Mouse (Mus musculus): ENCODE measurements around the gene Cplx3.

The Cplx3 gene

DNA sequence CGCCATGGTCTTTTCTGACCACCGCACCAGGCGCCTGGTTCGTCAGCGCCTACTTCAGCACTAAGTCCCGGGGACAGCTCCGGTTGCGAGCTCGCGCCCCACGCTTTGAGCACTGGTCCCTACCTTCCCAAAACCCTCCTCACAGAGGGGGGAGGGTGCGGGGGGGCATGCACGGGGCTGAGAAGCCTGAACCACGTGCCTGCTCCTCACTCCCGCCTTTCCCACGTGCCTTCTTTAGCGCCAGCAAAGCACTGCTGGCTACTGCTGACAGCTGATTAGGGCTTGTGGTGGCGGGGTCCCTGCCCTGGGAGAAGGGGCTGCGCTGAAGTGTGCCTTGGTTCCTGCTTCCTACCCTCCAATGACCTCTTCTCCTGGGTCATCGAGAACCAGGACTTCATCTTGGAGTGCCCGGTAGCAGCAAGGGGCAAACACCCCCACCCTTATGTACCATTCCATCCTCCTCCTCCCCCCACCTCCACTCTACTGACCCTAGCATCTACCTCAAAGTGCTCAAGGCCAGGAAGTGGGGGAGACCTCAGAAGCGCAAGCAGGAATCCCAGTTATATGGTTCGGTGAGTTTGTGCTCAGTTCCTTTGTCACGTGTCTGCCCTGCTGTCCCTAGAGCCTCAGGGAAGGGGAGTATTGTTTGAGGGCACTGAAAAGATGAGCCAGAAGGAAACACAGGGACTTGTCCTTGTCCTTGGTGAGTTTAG is at the start of gene Cplx3:
Gene Cplx3, minus strand, starts transcription at position 143 of the 713 bp plus-strand sequence.
- no peak for DNase-seq

DNA sequence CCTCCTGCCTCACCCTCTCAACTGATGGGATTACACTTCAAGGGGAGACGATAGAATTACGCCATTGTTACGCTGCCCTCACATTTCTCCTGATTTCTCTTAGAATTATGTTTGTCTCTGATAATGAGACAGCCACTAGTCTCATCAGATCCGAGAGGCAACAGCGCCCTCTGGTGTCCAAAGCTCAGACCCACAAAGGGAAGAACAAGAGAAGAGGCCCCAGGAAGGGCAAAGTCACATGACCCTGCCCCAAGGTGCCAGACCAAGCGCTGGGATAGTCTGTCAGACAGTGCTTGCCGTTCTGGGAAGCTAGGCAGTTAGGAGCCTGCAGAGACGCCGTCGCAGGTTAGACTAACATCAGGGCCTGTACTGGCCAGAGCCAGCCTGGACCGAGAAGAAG is 49.7 kb upstream of the Cplx3 start:
- peak; percentile 92 for DNase-seq

DNA sequence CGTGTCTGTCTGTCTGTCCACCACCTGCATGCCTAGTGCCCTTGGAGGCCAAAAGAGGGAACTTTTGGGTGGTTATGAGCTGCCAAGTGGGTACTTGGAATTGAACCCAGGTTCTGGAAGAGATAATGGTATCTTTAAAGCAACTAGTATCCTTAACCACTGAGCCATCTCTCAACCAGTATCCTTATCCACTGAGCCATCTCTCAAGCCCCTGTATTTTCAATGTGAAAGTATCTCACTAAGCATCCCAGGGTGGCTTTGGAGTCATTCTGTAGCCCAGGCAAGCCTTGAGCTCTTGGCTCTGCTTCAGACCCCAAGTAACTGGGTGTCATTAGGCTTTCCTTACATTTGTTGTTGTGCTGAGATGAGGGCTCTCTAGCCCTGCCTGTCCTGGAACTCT is 48.9 kb upstream of the Cplx3 start:
- DNase-seq, result no peak

DNA sequence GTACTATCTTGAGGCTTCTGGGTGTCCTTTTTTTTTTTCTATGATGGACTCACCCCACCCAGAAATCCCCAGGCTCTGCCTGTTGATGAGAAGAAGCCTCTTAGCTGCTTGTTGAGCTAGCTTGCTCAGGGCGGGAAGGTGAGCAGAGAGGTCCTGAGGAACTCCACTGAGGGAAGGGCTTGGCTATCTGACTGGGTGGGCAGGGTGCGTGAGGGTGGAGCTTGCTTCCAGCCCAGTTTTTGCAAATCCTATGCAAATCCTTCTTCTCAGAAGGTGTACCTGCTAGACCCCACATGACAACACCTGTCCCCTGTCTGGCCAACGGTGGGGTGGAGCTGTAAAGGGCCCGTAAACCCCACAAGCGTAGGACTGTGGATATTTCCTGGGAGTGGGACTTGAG is 47.2 kb upstream of the Cplx3 start, which contains the start of gene Csk:
Gene Csk, minus strand, starts transcription at position 349 of the 400 bp plus-strand sequence.
- no peak for DNase-seq

DNA sequence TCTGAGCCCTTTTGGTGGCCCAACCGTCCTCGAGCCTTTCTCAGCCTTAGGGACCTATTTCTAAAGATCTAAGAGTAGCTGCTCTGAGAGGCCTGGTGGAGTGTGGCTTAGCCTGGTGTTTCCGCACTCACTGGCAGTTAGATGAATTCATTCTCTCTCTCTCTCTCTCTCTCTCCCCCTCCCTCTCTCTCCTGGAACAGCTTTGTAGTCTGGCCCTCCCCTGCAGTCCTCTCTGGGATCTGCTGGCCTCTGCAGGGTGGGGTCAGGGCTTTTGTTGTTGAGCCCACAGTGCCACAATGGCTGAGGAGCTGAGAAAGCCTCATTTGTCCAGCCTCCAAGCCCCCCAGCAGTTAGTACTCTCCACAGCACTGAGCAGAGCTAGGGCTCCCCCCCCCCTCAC is 46.8 kb upstream of the Cplx3 start:
- DNase-seq, result no peak

DNA sequence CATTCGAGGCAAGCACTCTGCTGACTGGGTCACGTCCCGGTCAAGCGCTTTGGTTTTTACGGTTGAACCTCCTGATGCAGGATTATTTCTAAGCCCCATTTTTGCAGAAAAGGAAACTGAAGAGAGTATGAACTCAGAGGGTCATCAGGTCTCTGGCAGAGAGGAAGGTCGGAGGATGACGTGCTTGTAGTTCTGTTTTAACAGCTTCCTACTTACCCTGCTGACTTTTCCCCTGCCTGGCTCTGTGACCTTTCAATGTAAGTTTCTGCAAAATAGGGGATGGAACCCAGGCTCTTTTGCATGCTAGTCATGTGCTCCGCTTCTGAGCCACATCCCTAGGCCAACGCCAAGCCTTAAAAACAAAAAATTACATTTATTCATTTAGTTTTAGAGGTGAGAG is 46.3 kb upstream of the Cplx3 start:
- DNase-seq, result no peak

DNA sequence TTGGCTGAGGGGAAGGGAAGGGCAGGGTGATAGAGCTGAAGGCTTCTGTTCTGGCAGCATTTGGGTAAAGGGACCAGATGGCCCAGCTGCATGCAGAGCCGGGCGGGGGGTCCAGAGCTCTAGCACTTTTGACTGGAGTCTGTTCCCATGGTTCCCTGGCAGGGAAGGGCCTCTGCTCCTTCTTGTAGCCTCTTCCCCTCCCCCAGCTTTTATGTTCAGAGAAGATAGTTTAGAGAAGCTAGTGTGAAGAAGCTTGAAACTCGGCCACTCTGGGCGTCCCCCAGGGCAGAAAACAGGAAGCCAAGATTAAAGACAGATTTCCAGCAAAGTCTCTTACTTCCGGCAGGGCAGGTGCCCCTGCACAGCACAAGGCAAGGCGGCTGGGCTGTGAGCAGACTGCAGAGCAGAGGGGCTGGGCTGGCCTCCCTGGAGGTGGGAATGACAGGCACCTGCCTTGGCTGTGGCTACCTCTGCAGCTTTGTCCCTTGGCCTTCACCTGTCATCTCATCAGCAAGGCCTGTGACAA is 44.8 kb upstream of the Cplx3 start:
- no peak for DNase-seq

DNA sequence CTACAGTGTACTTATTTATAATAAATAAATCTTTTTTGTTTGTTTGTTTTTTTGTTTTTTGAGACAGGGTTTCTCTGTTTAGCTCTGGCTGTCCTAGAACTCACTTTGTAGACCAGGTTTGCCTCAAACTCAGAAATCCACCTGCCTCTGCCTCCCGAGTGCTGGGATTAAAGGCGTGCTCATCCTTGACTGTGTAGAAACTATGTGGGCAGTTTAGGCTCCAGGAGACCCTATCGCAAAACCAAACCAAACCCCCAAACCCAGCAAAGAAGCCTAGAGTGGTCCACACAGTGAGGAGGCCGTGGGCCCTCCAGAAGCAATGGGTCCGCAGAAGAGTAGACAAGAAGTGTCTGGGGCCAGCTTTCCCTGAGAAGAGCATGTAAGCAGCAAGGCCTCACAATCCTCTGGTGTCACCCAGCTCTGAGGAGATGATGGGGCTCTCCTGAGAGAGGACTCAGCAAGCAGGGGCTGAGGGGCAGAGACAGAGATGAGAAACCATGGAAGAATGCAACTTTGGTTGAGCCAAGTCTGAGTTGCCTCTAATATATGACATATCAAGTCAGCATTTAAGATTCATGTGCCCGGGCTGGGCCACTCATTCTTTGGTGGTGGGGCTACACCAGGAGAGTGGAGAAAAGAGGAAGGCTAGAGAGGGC is 44.2 kb upstream of the Cplx3 start:
- no peak for DNase-seq

DNA sequence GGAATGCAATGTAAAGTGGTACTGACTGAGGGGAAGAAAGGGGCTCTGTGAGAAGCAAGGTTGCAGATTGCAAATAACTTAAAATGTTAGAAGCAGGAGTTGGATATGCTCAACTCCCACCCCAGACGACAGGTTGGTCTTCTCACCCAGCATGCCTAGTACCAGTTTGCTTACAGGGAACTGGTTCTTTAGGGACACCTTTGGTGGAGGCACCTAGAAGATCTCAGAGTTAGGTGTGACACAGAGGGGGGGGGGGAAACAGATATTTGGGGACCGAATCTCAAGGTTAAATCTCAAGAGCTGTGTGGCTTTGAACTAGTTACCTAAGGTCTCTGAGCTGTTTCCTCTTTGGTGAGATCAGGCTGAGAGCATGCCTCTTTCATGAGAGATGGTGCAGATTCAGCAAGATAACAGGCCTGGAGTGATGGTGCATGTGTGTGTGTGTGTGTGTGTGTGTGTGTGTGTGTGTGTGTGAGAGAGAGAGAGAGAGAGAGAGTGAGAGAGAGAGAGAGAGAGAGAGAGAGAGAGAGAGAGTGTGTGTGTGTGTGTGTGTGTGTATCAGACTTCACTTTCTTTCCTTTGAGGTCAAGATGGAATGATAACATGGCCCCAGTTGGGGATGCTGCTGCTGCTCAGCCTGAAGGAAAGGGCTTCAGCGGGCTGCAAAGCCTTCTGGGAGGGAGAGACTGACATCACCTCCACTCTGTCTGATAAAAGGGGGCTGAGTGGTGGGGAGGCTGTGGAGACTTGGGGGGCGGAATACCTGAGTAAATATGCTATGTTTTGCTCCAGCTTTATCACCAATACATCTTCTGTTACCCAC is 41.4 kb upstream of the Cplx3 start:
- no peak for DNase-seq

DNA sequence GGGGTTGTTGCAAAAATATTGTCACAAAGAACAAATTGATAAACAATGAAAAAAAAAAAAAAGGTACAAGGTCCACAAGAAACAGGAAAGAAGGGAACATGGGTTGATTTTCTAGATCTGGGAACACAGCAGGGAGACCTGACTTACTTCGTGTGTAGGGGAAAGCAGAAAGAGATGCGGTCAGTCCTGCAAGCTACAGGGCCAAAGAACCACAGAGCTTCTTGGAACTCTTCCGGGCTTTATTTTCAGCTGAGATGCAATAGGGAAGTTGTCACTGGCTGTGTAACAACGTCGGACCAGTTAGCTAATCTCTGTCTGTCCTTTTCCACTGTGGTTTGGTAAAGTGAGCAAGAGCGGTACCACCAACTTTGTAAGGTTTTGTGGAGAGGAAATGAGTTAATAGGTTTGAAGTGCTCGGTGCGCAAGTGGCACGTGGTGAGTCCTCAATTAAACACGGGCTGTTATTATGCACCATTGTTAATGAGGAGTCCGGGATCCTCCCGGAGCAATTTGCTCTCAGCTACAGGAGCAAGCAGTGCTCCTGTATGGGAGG is 40.5 kb upstream of the Cplx3 start:
- no peak for DNase-seq

DNA sequence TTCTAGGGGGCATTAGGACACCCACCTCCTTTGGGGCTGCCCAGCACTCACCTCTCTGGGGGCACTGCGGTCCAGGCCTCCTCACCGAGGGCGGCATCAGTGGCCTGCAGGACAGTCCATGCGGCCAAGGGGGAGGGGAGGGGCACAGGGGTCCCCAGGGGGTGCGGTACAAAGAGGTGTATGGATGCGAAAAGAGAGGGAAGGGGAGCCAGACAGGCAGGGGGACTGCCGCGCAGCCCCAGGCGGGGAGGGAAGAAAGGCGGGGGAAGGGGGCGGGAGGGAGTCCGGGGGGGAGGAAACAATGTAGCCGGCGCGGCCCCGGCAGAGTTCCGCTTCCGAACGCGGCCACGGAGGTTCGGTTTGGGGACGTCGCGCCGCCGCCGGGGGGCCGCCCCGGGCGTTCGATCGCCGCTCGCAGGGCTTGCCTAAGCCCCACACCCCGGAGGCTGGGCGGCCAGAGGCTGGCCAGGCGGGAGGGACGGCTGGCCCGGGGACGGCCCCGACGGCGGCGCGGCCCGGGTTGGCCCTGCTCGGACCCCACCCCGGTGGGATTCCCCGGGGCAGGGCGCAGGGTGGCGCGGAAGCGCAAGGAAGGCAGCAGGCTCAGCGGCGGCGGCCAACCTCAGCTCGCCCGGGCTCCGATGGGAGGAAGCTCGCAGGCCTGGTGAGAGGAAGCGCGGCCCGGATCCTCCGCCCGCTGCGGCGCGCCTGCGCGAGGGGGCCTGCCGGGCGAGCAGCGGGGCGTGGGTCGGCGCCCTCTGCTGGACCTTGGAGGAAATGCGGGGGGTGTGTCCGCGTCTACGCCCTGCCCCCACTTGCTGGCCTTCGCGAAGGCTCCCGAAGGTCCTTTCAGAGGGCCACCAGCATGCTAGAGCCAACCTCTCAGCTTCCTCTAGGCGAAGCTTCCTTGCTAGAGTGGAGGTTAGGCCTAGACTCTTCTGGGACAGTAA is 39.1 kb upstream of the Cplx3 start:
- peak; percentile 89 for DNase-seq

DNA sequence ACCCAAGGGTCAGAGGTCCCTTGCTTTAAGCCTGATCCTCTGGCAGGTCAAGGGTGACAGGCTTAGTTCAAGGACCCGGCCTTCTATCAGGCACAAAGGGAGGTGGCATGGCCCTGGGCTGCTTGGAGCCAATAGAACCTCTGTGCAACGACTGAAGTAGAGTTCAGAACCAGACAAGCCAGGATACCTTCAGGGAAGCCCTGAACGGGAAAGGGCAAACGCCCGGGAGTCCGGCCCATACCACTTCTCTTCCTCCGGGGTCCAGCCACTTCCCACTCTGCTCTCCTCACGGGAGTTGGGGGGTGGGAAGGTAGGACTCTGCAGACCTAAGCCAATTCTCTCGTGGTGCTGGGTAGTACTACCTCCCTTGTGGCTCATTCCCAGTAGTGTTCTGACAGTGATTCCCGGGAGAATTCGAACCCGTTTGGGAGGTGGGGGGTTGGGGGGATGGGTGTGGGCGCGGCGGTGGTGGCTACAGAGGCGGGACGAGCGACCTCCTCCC is 38.4 kb upstream of the Cplx3 start:
- DNase-seq, result no peak

DNA sequence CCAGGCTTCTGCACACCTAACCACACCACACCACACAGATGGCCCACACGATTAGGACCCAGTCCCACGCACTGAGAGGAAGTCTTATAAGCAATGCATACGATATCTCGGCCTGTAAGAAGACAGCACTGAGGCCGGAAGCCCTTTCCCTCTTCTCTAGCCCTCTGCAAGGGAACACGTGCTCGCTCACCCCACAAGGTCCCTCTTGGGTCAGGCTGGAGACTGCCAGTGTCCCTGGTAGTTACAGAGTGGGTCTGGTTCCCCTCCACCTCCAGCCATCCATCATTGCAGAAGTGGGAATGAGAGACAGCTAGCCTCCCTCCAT is 37.7 kb upstream of the Cplx3 start:
- DNase-seq, result no peak

DNA sequence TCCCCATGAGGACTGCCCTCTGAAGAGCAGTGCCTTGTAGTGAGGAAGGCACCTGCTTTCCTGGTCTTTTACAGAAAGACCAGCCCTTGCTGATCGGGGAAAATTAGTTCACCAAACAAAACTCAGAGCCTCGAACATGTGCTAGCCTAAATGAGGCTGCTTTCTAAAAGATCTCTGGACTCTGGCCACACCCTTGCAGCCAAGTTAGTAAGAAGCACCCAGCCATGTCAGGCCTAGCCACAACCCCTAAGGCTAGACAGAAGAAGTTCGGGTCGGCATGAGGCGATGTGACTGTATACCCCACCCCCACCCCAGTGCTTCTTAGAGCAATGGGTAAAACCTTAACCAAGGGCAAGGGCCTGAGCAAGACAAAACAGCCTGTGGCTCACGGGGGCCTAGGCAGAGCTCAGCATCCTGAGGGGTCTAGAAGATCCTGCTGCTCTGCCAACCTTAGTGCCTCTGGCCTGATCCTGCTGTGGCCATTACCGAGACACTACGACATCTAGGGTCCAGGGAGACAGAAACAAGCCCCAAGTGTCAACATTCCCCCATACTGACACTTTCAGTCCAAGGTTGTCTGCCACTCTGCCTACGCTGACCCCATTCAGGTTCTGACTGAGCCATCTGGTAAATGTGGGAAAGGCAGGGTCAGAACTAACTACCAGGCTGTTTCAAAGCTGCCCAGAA is 37.2 kb upstream of the Cplx3 start:
- DNase-seq, result no peak

DNA sequence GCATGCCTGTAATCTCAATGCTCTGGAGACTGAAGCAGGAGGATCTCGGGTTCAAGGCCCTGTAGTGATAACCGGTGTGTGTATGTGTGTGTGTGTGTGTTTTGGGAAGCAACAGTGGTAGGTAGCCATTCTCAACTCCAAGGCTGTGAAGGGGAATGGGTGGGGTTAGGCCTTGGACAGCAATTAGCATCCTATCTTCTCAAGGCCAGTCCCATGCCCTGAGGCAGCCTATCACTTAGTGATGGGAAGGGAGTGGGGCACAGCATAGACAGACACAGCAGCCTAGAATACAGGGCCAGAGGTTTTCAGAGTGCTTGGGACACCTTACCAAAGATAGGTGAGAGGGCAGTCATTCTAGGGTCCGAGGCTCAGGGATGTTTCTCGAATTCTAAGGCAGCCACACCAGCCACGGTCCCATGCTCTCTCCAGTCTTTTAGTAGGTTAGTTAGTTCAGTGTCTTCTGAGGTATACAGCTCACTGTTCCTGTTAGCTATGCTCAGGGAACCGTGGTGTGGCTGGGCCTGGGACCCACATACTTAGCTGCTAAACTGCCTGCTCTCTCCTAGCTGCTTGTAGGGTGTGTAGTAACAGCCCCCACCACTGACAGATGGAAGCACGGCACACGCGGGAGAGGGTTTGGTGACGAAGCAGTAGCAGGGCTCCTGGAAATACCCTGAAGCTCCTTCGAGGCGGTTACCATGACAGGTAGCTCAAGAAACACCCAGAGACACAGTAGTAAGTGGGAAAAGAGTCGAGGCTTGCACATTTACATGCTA is 35.9 kb upstream of the Cplx3 start:
- DNase-seq, result no peak

DNA sequence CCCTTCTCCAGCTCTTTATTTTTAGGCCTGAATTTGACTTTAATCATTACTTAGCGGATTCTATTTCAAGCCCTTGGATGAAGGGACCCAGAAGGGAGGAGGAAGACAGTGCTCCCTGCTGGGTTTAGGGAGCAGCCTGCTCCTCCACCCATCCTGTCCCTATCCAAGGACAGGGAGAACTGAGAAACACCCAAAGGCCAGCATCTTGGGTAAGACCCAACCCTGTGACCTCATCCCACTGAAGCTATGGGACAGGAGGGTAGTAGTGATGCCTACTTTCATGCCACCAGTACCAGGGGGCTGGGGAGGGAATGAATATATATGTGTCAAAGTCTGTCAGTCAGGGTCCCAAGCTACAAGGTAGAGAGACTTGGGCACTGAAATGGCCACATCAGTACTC is 34.9 kb upstream of the Cplx3 start:
- DNase-seq, result no peak

DNA sequence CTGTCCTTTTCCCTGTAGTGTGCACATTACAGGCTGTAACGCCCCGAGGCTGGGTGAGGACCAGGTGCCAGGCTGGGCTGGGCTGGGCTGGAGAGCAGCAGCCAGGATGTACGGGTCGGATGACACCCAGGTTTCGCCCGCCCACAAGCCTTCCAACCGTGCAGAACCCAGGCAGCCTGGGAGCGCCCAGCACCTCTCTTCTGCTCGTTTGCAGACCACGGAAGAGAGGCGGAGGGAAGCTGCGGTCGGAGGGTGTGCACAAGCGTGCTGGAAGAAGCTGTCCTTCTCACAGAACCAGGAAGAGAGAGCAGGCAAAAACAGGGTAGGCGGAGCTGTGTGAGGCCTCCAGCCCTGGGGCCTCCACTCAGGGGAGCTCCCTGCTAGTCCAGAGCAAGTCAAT is 34.3 kb upstream of the Cplx3 start:
- DNase-seq, result no peak

DNA sequence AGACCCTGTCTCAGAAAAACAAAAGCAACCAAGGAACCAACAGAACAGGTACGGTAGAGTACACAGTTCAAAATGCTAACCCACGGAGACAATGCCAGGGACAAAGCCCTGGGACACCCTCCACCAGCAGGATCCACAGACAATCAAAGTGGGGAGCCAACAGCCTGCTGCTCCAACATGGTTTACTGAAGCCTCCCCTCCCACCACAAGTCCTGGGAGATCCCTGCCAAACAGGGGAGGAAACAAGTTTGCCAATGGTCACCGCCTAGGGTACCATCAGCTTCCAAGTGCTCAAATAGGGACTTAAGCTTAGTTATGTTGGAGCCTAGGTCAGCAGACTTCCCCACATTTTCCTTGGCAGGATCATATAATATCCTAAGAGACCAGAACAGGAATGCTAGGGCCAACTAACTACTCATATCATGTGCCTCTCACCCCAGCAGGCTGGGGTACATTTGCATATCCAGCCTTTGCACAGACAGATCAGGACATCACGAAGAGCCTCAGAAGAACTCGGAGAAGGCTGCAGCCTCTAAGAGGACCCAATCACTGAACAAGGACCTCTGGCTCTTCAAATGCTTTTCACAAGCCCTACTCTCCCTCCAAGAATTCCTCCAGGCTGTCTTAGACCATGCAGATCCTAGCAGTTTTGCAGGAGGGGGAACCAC is 33.7 kb upstream of the Cplx3 start:
- no peak for DNase-seq

DNA sequence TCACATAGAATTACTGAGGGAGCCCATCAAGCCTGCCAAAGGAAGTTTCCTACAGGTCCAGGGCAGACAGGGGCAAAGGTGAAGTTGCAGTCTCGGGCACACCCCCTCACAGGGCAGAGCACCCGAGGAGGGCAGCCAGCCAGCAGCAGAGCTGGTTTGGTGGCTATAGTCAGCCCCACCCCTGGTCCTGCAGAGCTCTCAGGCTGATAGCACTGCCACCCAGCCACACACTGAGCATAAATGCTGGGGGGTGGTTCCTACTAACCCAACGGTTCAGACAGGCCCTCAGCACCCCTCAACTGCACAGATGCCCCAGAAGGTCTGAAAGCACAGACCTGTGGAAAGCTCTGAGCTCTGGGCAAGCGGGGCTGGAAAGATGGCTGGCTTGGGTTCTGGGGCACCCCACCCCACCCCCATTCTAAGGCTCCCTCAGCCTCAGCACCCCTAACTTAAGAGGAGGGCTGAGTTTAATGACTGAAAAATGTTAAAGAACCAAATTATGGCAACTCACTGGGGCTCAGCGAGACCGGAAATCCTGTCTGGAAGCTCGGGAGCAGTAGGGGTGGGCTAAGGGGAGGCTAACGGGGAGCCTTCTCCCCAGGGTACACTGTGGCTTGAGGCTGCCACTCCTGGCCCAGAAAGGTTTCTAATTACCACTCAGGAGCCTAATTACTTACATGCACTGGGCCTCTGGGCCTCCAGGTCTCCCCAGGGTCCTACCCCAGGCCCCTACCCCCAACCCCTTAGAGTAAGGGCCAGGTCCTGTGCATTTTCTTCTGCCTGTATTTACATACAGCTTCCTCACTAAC is 32.8 kb upstream of the Cplx3 start:
- DNase-seq, result no peak
